Mouse (Mus musculus) activated CD4-positive, CD25-positive, alpha-beta regulatory T cell, adult 4 months (primary cell): ENCODE results near the gene Jph3. TPM values are rescaled to one million over a fixed set of nuclear protein-coding genes. Genes with fewer than 3 reads are reported as not detected.

Experiments
- ATAC-seq: one replicate; pipeline ENCODE4 v1.8.0; 2017
- polyA plus RNA-seq, 2 experiments: library from polyadenylated mRNA; unstranded; fragments of 100-300 nt; shearing (Covaris generic); gene quantifications; one replicate each; pipeline ENCODE4 v1.2.1; 2017

The Jph3 gene
- polyA plus RNA-seq, 2 experiments from 2014 or later = 0.12 TPM; not detected in 1

DNA sequence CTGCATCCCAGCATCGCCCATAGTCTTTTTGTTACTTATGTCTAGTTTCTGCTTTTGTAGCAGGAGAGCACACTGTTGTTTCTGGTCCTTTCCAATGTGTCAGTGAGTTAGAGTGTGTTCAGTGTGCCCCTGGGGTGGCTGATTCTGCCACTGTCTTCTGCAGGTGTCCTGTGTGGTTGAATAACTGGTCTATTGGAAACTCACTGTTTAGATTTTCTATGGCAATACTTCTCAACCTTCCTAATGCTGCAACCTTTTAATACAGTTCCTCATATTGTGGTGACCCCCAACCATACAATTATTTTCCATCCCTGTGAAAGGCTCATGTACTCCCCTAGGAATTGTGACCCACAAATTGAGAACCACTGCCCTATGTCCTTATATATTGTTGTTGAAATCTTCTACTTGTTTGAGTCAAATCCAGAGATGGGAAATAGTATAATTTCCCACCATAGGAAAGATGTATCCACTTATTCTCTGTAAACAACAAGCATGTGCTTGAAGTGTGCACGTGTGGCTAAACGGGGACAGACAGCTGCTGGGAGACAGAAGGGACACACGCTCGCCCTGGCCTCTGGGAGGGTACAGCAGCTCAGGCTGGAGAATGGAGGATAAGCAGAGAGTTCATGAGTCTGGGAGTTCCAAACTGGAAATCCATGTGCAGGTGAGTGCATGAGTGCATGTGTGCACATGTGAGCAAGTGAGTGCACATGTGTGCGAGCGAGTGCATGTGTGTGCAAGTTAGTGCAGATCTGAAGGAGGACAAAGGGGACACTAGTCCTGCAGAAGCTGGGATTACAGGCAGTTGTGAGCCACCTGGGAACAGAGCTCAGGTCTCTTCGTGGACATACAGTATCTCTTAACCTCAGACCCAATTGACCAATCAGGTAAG is 112.9 kb downstream of the Jph3 start:
- no peak for ATAC-seq

- ATAC-seq = no peak
Observed at GRCm38 (mm10) chr8:121843184-121843733, 113.8 kb downstream of the Jph3 start.

Other genes with a start within 250 kb of the Jph3 start
- gene 1700018B08Rik, start 185.3 kb upstream of the Jph3 start, polyA plus RNA-seq = not detected
- 1 to 10 TPM; 2.2 to 2.4 TPM for gene Fbxo31, start 150.8 kb upstream of the Jph3 start, polyA plus RNA-seq
- gene Map1lc3b, start 139.3 kb upstream of the Jph3 start, polyA plus RNA-seq = 100 to 1,000 TPM; 456 to 496 TPM
- under 1 TPM in 1 of 2 experiments, not detected in 1; 0.21 TPM for gene Zcchc14, start 76.7 kb upstream of the Jph3 start, polyA plus RNA-seq
- gene Klhdc4, start 99.9 kb downstream of the Jph3 start, polyA plus RNA-seq = 10 to 100 TPM; 17.7 to 18.6 TPM
- gene Slc7a5, start 178.1 kb downstream of the Jph3 start, polyA plus RNA-seq = 1 to 10 TPM; 4.7 to 6.6 TPM
- under 1 TPM in 1 of 2 experiments, not detected in 1; 0.40 TPM for gene Car5a, start 215.3 kb downstream of the Jph3 start, polyA plus RNA-seq
- 10 to 100 TPM; 24.3 to 30.2 TPM for gene Banp, start 220.1 kb downstream of the Jph3 start, polyA plus RNA-seq